Mouse (Mus musculus) megakaryocyte-erythroid progenitor cell, adult 5 weeks (primary cell): Measurements from ENCODE around the gene Ap4s1. TPM values are rescaled to one million over a fixed set of nuclear protein-coding genes. Genes with fewer than 3 reads are reported as not detected.

Experiments
- polyA plus RNA-seq: library from polyadenylated mRNA; stranded (reverse); fragments of >175 nt; gene quantifications from 2 replicates; pipeline ENCODE4 v1.2.3, GENCODE M21; 2012

Ap4s1 gene
- polyA plus RNA-seq, result 22.0 and 25.6 TPM in 2 replicates

GRCm38 (mm10) chr12:51690893-51691844 lies at the start of gene Ap4s1:
Gene Ap4s1, plus strand, starts transcription at chr12:51691033.

GRCm38 (mm10) chr12:51691845-51692632 lies 1.2 kb downstream of the Ap4s1 start, which contains the start of gene Strn3:
Gene Strn3, minus strand, starts transcription at chr12:51691897.

Other genes with a start within 250 kb of the Ap4s1 start
- gene Coch, start 97.7 kb upstream of the Ap4s1 start, polyA plus RNA-seq, result 0.02 TPM in 1 of 2 replicates, not detected in the other
- 7.0 and 7.5 TPM in 2 replicates for gene Strn3, start 864 bp downstream of the Ap4s1 start, polyA plus RNA-seq
- gene Hectd1, start 138.5 kb downstream of the Ap4s1 start, polyA plus RNA-seq, result 7.6 and 10.7 TPM in 2 replicates